Mouse (Mus musculus) hindbrain, embryonic 12.5 days (tissue): Measurements from ENCODE around the gene Frmd4b. TPM values are rescaled to one million over a fixed set of nuclear protein-coding genes. Genes with fewer than 3 reads are reported as not detected.

Experiments used
- ATAC-seq: fragments of 200-750 bp; cut with Nextera tagmentation; 2 replicates; pipeline ENCODE4 v1.8.0; 2017; ENCODE audit warnings: moderate TSS enrichment; ENCODE audit not compliant: low FRiP score
- H3K27ac ChIP-seq: fragments of 300-500 bp; sonication (generic); 2 replicates; pipeline ENCODE4 v1.5.1; 2016; ENCODE audit warnings: mild to moderate bottlenecking
- H3K27me3 ChIP-seq: fragments of 300-500 bp; sonication (generic); 2 replicates; pipeline ENCODE4 v1.6.1; 2016; ENCODE audit warnings: mild to moderate bottlenecking
- H3K36me3 ChIP-seq: fragments of 300-500 bp; sonication (generic); 2 replicates; pipeline ENCODE4 v1.6.1; 2016; ENCODE audit warnings: mild to moderate bottlenecking
- H3K4me1 ChIP-seq: fragments of 300-500 bp; sonication (generic); 2 replicates; pipeline ENCODE4 v1.6.1; 2016
- H3K4me2 ChIP-seq: fragments of 300-500 bp; sonication (generic); replicated peaks from 2 replicates; pipeline ENCODE4 v1.6.1; 2016; ENCODE audit warnings: mild to moderate bottlenecking
- H3K4me3 ChIP-seq: fragments of 300-500 bp; sonication (generic); 2 replicates; pipeline ENCODE4 v1.5.1; 2016; ENCODE audit warnings: mild to moderate bottlenecking
- H3K9ac ChIP-seq: fragments of 300-500 bp; sonication (generic); 2 replicates; pipeline ENCODE4 v1.6.1; 2016; ENCODE audit warnings: mild to moderate bottlenecking, moderate library complexity
- H3K9me3 ChIP-seq: fragments of 300-500 bp; sonication (generic); replicated peaks from 2 replicates; pipeline ENCODE4 v1.6.1; 2016; ENCODE audit warnings: mild to moderate bottlenecking
- WGBS: fragments of 180-500 bp; shearing (Covaris S2); methylation state at CpG from one replicate; pipeline ENCODE4 v1.1.7; 2016; 5-methylcytosine and 5-hydroxymethylcytosine counted together
- polyA plus RNA-seq: library from polyadenylated mRNA; unstranded; fragments of >200 nt; fragmentation: Nextera tagmentation; extraction: Ambion mirVana; gene quantifications from 2 replicates; pipeline ENCODE4 v1.2.1, GENCODE M21; 2016

Gene Frmd4b
- polyA plus RNA-seq, 1 experiment from 2014 or later = 48.5 TPM

- no peak overlapping the region for H3K9ac ChIP-seq
- no peak overlapping the region for H3K4me3 ChIP-seq
- no peaks in the 10 kb centered on the region for H3K9me3 ChIP-seq
- H3K27ac ChIP-seq = no peak overlapping the region
- no peaks in the 10 kb centered on the region for H3K27me3 ChIP-seq
- H3K4me1 ChIP-seq = 0 out of 2 replicates have a peak, but pooled peaks cover 5% of the 10 kb centered on the region
- ATAC-seq = no peak
- 86% methylated on average over 2 of the region's 2 CpGs for WGBS
- H3K36me3 ChIP-seq = no peaks in the 10 kb centered on the region
- no peak overlapping the region for H3K4me2 ChIP-seq
Measured at GRCm38 (mm10) chr6:97540458-97540857, 76.9 kb downstream of the Frmd4b start.

- Histone ChIP-seq H3K4me2 (no peak overlapping the region), H3K36me3 (no peaks in the 10 kb centered on the region), H3K27me3 (no peaks in the 10 kb centered on the region), H3K4me1 (0 out of 2 replicates have a peak, but pooled peaks cover 5% of the 10 kb centered on the region), H3K9me3 (no peaks in the 10 kb centered on the region), H3K9ac (no peak overlapping the region), H3K27ac (peak overlapping the region; percentile 73), H3K4me3 (no peak overlapping the region)
- peak; percentile 71 for ATAC-seq
- 65% methylated on average over 9 of the region's 9 CpGs for WGBS
Measured at GRCm38 (mm10) chr6:97535763-97536445, 81.4 kb downstream of the Frmd4b start.

- H3K4me2 ChIP-seq = no peak overlapping the region
- H3K4me1 ChIP-seq = peaks cover 18% of the 10 kb centered on the region
- no peak for ATAC-seq
- H3K27me3 ChIP-seq = no peaks in the 10 kb centered on the region
- WGBS = 65% methylated on average over 4 of the region's 4 CpGs
- H3K36me3 ChIP-seq = no peaks in the 10 kb centered on the region
- no peak overlapping the region for H3K27ac ChIP-seq
- H3K4me3 ChIP-seq = no peak overlapping the region
- H3K9me3 ChIP-seq = no peaks in the 10 kb centered on the region
- H3K9ac ChIP-seq = no peak overlapping the region
Measured at GRCm38 (mm10) chr6:97531043-97531442, 86.3 kb downstream of the Frmd4b start.

- Histone ChIP-seq H3K4me2 (peak overlapping the region; percentile 11), H3K36me3 (no peaks in the 10 kb centered on the region), H3K9me3 (no peaks in the 10 kb centered on the region), H3K4me3 (no peak overlapping the region), H3K27me3 (no peaks in the 10 kb centered on the region), H3K27ac (peak overlapping the region; percentile 76), H3K9ac (no peak overlapping the region), H3K4me1 (peaks cover 25% of the 10 kb centered on the region)
- ATAC-seq = peak; percentile 91
- 17% methylated on average over 15 of the region's 15 CpGs for WGBS
Measured at GRCm38 (mm10) chr6:97528961-97529680, 88.2 kb downstream of the Frmd4b start.

GRCm38 (mm10) chr6:97526092-97526491 is 91.2 kb downstream of the Frmd4b start:
- 22% methylated on average over 8 of the region's 8 CpGs for WGBS
- H3K9ac ChIP-seq = no peak overlapping the region
- peaks cover 37% of the 10 kb centered on the region for H3K4me1 ChIP-seq
- H3K27ac ChIP-seq = no peak overlapping the region
- no peak for ATAC-seq
- H3K27me3 ChIP-seq = no peaks in the 10 kb centered on the region
- H3K9me3 ChIP-seq = no peaks in the 10 kb centered on the region
- no peak overlapping the region for H3K4me3 ChIP-seq
- no peak overlapping the region for H3K4me2 ChIP-seq
- no peaks in the 10 kb centered on the region for H3K36me3 ChIP-seq

- peak; percentile 38 for ATAC-seq
- H3K27ac ChIP-seq = no peak overlapping the region
- no peak overlapping the region for H3K4me2 ChIP-seq
Measured at GRCm38 (mm10) chr6:97523118-97523517, 94.2 kb downstream of the Frmd4b start.

GRCm38 (mm10) chr6:97521279-97522038 is 95.9 kb downstream of the Frmd4b start:
- Histone ChIP-seq H3K4me3 (no peak overlapping the region), H3K9ac (no peak overlapping the region), H3K27ac (no peak overlapping the region), H3K27me3 (no peaks in the 10 kb centered on the region), H3K4me2 (no peak overlapping the region), H3K9me3 (no peaks in the 10 kb centered on the region), H3K36me3 (no peaks in the 10 kb centered on the region), H3K4me1 (peaks cover 40% of the 10 kb centered on the region)
- ATAC-seq = no peak
- 42% methylated on average over 13 of the region's 13 CpGs for WGBS

More at GRCm38 (mm10) chr6:97523118-97523517, 94.2 kb downstream of the Frmd4b start:
- WGBS = 3% methylated on average over 11 of the region's 11 CpGs
- H3K9me3 ChIP-seq = no peaks in the 10 kb centered on the region
- no peak overlapping the region for H3K4me3 ChIP-seq
- H3K4me1 ChIP-seq = peaks cover 28% of the 10 kb centered on the region
- H3K36me3 ChIP-seq = no peaks in the 10 kb centered on the region
- no peaks in the 10 kb centered on the region for H3K27me3 ChIP-seq
- no peak overlapping the region for H3K9ac ChIP-seq

- Histone ChIP-seq H3K9ac (no peak overlapping the region), H3K9me3 (no peaks in the 10 kb centered on the region), H3K36me3 (no peaks in the 10 kb centered on the region), H3K4me3 (no peak overlapping the region), H3K4me2 (no peak overlapping the region), H3K4me1 (peaks cover 40% of the 10 kb centered on the region), H3K27ac (no peak overlapping the region), H3K27me3 (no peaks in the 10 kb centered on the region)
- ATAC-seq = no peak
- WGBS = 30% methylated on average over 2 of the region's 2 CpGs
Measured at GRCm38 (mm10) chr6:97520566-97520965, 96.8 kb downstream of the Frmd4b start.

- H3K4me1 ChIP-seq = peaks cover 33% of the 10 kb centered on the region
- 94% methylated on average over 10 of the region's 10 CpGs for WGBS
Measured at GRCm38 (mm10) chr6:97519553-97519952, 97.8 kb downstream of the Frmd4b start.

GRCm38 (mm10) chr6:97518467-97518866 is 98.9 kb downstream of the Frmd4b start:
- Histone ChIP-seq H3K27me3 (no peaks in the 10 kb centered on the region), H3K9me3 (no peaks in the 10 kb centered on the region), H3K27ac (peak overlapping the region; percentile 23; the same call in 1 of the 2 replicates), H3K4me3 (no peak overlapping the region), H3K9ac (no peak overlapping the region), H3K4me1 (peaks cover 32% of the 10 kb centered on the region), H3K4me2 (no peak overlapping the region), H3K36me3 (no peaks in the 10 kb centered on the region)
- ATAC-seq = no peak
- WGBS = 9% methylated on average over 2 of the region's 2 CpGs

More at GRCm38 (mm10) chr6:97519553-97519952, 97.8 kb downstream of the Frmd4b start:
- no peak for ATAC-seq
- Histone ChIP-seq H3K36me3 (no peaks in the 10 kb centered on the region), H3K4me3 (no peak overlapping the region), H3K9me3 (no peaks in the 10 kb centered on the region), H3K27me3 (no peaks in the 10 kb centered on the region), H3K4me2 (no peak overlapping the region), H3K27ac (no peak overlapping the region), H3K9ac (no peak overlapping the region)

- Histone ChIP-seq H3K9me3 (no peaks in the 10 kb centered on the region), H3K27ac (no peak overlapping the region), H3K4me1 (peaks cover 29% of the 10 kb centered on the region), H3K4me2 (no peak overlapping the region), H3K36me3 (no peaks in the 10 kb centered on the region), H3K27me3 (no peaks in the 10 kb centered on the region), H3K4me3 (no peak overlapping the region), H3K9ac (no peak overlapping the region)
- WGBS = 45% methylated on average over 12 of the region's 12 CpGs
- no peak for ATAC-seq
Measured at GRCm38 (mm10) chr6:97517616-97518235, 99.6 kb downstream of the Frmd4b start.

GRCm38 (mm10) chr6:97516941-97517340 is 100.4 kb downstream of the Frmd4b start:
- H3K36me3 ChIP-seq = no peaks in the 10 kb centered on the region
- H3K4me3 ChIP-seq = no peak overlapping the region
- H3K4me2 ChIP-seq = no peak overlapping the region
- H3K4me1 ChIP-seq = peaks cover 30% of the 10 kb centered on the region
- WGBS = 81% methylated on average over 5 of the region's 5 CpGs
- no peak for ATAC-seq
- no peaks in the 10 kb centered on the region for H3K9me3 ChIP-seq
- H3K9ac ChIP-seq = no peak overlapping the region
- no peak overlapping the region for H3K27ac ChIP-seq
- no peaks in the 10 kb centered on the region for H3K27me3 ChIP-seq
